Mouse (Mus musculus) embryonic facial prominence, embryonic 14.5 days (tissue): Measurements from ENCODE around the gene Slc22a8. TPM values are rescaled to one million over a fixed set of nuclear protein-coding genes. Genes with fewer than 3 reads are reported as not detected.

Experiments
- ATAC-seq: fragments of 200-750 bp; cut with Nextera tagmentation; 2 replicates; pipeline ENCODE4 v1.8.0; 2017; ENCODE audit warnings: low read depth, moderate number of reproducible peaks, moderate TSS enrichment
- DNase-seq: peaks from one replicate; pipeline ENCODE4 v3.0.0-alpha.2; 2015; ENCODE audit warnings: low spot score
- H3K27ac ChIP-seq: fragments of 300-500 bp; sonication (generic); replicated peaks from 2 replicates; pipeline ENCODE4 v1.5.1; 2014; ENCODE audit warnings: low read depth, mild to moderate bottlenecking, low read length, moderate library complexity
- H3K27me3 ChIP-seq: fragments of 300-500 bp; sonication (generic); replicated peaks from 2 replicates; pipeline ENCODE4 v1.6.1; 2014; ENCODE audit warnings: low read length; ENCODE audit not compliant: control insufficient read depth, insufficient read depth
- H3K36me3 ChIP-seq: fragments of 300-500 bp; sonication (generic); 2 replicates; pipeline ENCODE4 v1.6.1; 2014; ENCODE audit warnings: low read length, mixed read lengths; ENCODE audit not compliant: control insufficient read depth, insufficient read depth
- H3K4me1 ChIP-seq: fragments of 300-500 bp; sonication (generic); 2 replicates; pipeline ENCODE4 v1.6.1; 2014; ENCODE audit warnings: antibody characterized with exemption, low read length; ENCODE audit not compliant: control insufficient read depth, insufficient read depth
- H3K4me2 ChIP-seq: fragments of 300-500 bp; sonication (generic); 2 replicates; pipeline ENCODE4 v1.6.1; 2014; ENCODE audit warnings: low read depth, mild to moderate bottlenecking, low read length, moderate library complexity, mixed read lengths
- H3K4me3 ChIP-seq: fragments of 300-500 bp; sonication (generic); 2 replicates; pipeline ENCODE4 v1.5.1; 2014; ENCODE audit warnings: low read depth, mild to moderate bottlenecking, low read length
- H3K9ac ChIP-seq: fragments of 300-500 bp; sonication (generic); 2 replicates; pipeline ENCODE4 v1.6.1; 2014; ENCODE audit warnings: low read depth, mild to moderate bottlenecking, low read length, moderate library complexity, mixed read lengths
- H3K9me3 ChIP-seq: fragments of 300-500 bp; sonication (generic); 2 replicates; pipeline ENCODE4 v1.6.1; 2016; ENCODE audit warnings: low read length; ENCODE audit not compliant: control insufficient read depth
- WGBS: fragments of 180-500 bp; shearing (Covaris S2); extraction: QIAGEN DNeasy Blood & Tissue Kit; methylation state at CpG from one replicate; pipeline ENCODE4 v1.1.7; 2014; 5-methylcytosine and 5-hydroxymethylcytosine counted together
- polyA plus RNA-seq: library from polyadenylated mRNA; unstranded; fragments of >200 nt; fragmentation: Nextera tagmentation; extraction: Ambion mirVana; gene quantifications from 2 replicates; pipeline ENCODE4 v1.2.1, GENCODE M21; 2014

Slc22a8 gene
- polyA plus RNA-seq, 1 experiment from 2014 or later = 1.3 TPM

- Histone ChIP-seq H3K27me3 (no peaks in the 10 kb centered on the region), H3K4me3 (no peak overlapping the region), H3K9ac (no peak overlapping the region), H3K27ac (no peak overlapping the region), H3K9me3 (no peaks in the 10 kb centered on the region), H3K36me3 (no peaks in the 10 kb centered on the region), H3K4me1 (no peaks in the 10 kb centered on the region), H3K4me2 (no peak overlapping the region)
- ATAC-seq (no peak), DNase-seq (no peak)
- 92% methylated on average over 8 of the region's 8 CpGs for WGBS
Measured at GRCm38 (mm10) chr19:8604536-8605240, 13.6 kb downstream of the Slc22a8 start.

GRCm38 (mm10) chr19:8605241-8605558 is 14.1 kb downstream of the Slc22a8 start:
- DNase-seq (no peak), ATAC-seq (no peak)
- no peaks in the 10 kb centered on the region for H3K36me3 ChIP-seq
- H3K4me3 ChIP-seq = no peak overlapping the region
- no peak overlapping the region for H3K27ac ChIP-seq
- 90% methylated on average over 3 of the region's 3 CpGs for WGBS
- no peaks in the 10 kb centered on the region for H3K9me3 ChIP-seq
- no peak overlapping the region for H3K9ac ChIP-seq
- no peaks in the 10 kb centered on the region for H3K4me1 ChIP-seq
- no peaks in the 10 kb centered on the region for H3K27me3 ChIP-seq
- H3K4me2 ChIP-seq = no peak overlapping the region

- Histone ChIP-seq H3K36me3 (no peaks in the 10 kb centered on the region), H3K27me3 (no peaks in the 10 kb centered on the region), H3K27ac (no peak overlapping the region), H3K4me2 (no peak overlapping the region), H3K9me3 (no peaks in the 10 kb centered on the region), H3K4me1 (peaks cover 3% of the 10 kb centered on the region; the same call in 1 of the 2 replicates), H3K9ac (no peak overlapping the region), H3K4me3 (no peak overlapping the region)
- ATAC-seq (peak; percentile 82; the same call in 1 of the 2 replicates), DNase-seq (peak; percentile 52)
- WGBS = 74% methylated on average over 8 of the region's 8 CpGs
Measured at GRCm38 (mm10) chr19:8611358-8612123, 20.5 kb downstream of the Slc22a8 start.

- Histone ChIP-seq H3K9me3 (no peaks in the 10 kb centered on the region), H3K27ac (no peak overlapping the region), H3K4me3 (no peak overlapping the region), H3K4me2 (no peak overlapping the region), H3K4me1 (peaks cover 3% of the 10 kb centered on the region; the same call in 1 of the 2 replicates), H3K27me3 (no peaks in the 10 kb centered on the region), H3K9ac (no peak overlapping the region), H3K36me3 (no peaks in the 10 kb centered on the region)
- DNase-seq = no peak
- 66% methylated on average over 2 of the region's 2 CpGs for WGBS
- no peak for ATAC-seq
Measured at GRCm38 (mm10) chr19:8613111-8613510, 22.1 kb downstream of the Slc22a8 start.

- Histone ChIP-seq H3K4me3 (no peak overlapping the region), H3K27me3 (no peaks in the 10 kb centered on the region), H3K36me3 (no peaks in the 10 kb centered on the region), H3K9me3 (no peaks in the 10 kb centered on the region), H3K9ac (no peak overlapping the region), H3K27ac (no peak overlapping the region), H3K4me2 (no peak overlapping the region), H3K4me1 (peaks cover 3% of the 10 kb centered on the region; the same call in 1 of the 2 replicates)
- DNase-seq = no peak
- ATAC-seq = no peak
- WGBS = 44% methylated on average over 2 of the region's 2 CpGs
Measured at GRCm38 (mm10) chr19:8614343-8614742, 23.3 kb downstream of the Slc22a8 start.

- Histone ChIP-seq H3K4me1 (peaks cover 3% of the 10 kb centered on the region; the same call in 1 of the 2 replicates), H3K27ac (no peak overlapping the region), H3K9ac (no peak overlapping the region), H3K36me3 (no peaks in the 10 kb centered on the region), H3K4me3 (no peak overlapping the region), H3K27me3 (no peaks in the 10 kb centered on the region), H3K9me3 (no peaks in the 10 kb centered on the region), H3K4me2 (no peak overlapping the region)
- 46% methylated on average over 4 of the region's 4 CpGs for WGBS
- DNase-seq (no peak), ATAC-seq (no peak)
Measured at GRCm38 (mm10) chr19:8616314-8616713, 25.3 kb downstream of the Slc22a8 start.

- DNase-seq = no peak
- WGBS = 30% methylated on average over 7 of the region's 7 CpGs
- no peaks in the 10 kb centered on the region for H3K9me3 ChIP-seq
- no peaks in the 10 kb centered on the region for H3K27me3 ChIP-seq
- no peaks in the 10 kb centered on the region for H3K4me1 ChIP-seq
- no peak within 1 kb of the TSS for H3K4me2 ChIP-seq
- H3K4me3 ChIP-seq = no peak within 1 kb of the TSS
- no peak within 1 kb of the TSS for H3K9ac ChIP-seq
- H3K36me3 ChIP-seq = no peaks in the 10 kb centered on the region
- no peak within 1 kb of the TSS for H3K27ac ChIP-seq
- no peak for ATAC-seq
Measured at GRCm38 (mm10) chr19:8617904-8618303, 26.9 kb downstream of the Slc22a8 start, which contains the start of gene Slc22a6. TSS of gene Slc22a6 (plus strand) at chr19:8618039.

- no peak overlapping the region for H3K9ac ChIP-seq
- no peaks in the 10 kb centered on the region for H3K36me3 ChIP-seq
- DNase-seq = no peak
- 91% methylated on average over 7 of the region's 7 CpGs for WGBS
- no peaks in the 10 kb centered on the region for H3K4me1 ChIP-seq
- H3K27ac ChIP-seq = no peak overlapping the region
- ATAC-seq = no peak
- H3K4me2 ChIP-seq = no peak overlapping the region
- H3K27me3 ChIP-seq = no peaks in the 10 kb centered on the region
- H3K4me3 ChIP-seq = no peak overlapping the region
- H3K9me3 ChIP-seq = no peaks in the 10 kb centered on the region
Measured at GRCm38 (mm10) chr19:8621098-8621497, 30.0 kb downstream of the Slc22a8 start.
